Mouse (Mus musculus) lung, postnatal 4 days (tissue): Measurements from ENCODE around the gene Abhd17b.

Experiments
- DNase-seq, 2 experiments: peaks; one replicate each; pipeline ENCODE4 v3.0.0; 2021

Gene Abhd17b

GRCm38 (mm10) chr19:21653172-21653981 is at the start of gene Abhd17b:
Gene Abhd17b, plus strand, starts transcription at chr19:21653185.
- DNase-seq, result peak; percentile 67 to 71

GRCm38 (mm10) chr19:21603836-21604235 is 49.1 kb upstream of the Abhd17b start:
- DNase-seq, result no peak

GRCm38 (mm10) chr19:21605294-21605693 is 47.7 kb upstream of the Abhd17b start:
- no peak for DNase-seq

- DNase-seq, result no peak
Measured at GRCm38 (mm10) chr19:21610240-21610639, 42.7 kb upstream of the Abhd17b start.

- no peak for DNase-seq
Measured at GRCm38 (mm10) chr19:21611297-21611696, 41.7 kb upstream of the Abhd17b start.

- no peak for DNase-seq
Measured at GRCm38 (mm10) chr19:21611725-21612575, 41.0 kb upstream of the Abhd17b start.

GRCm38 (mm10) chr19:21615801-21616200 is 37.2 kb upstream of the Abhd17b start:
- DNase-seq, result no peak

- DNase-seq, result peak in 1 of 2 experiments; percentile 7
Measured at GRCm38 (mm10) chr19:21623410-21624147, 29.4 kb upstream of the Abhd17b start.

- no peak for DNase-seq
Measured at GRCm38 (mm10) chr19:21624148-21624535, 28.8 kb upstream of the Abhd17b start.

- DNase-seq, result no peak
Measured at GRCm38 (mm10) chr19:21626271-21626988, 26.6 kb upstream of the Abhd17b start.

GRCm38 (mm10) chr19:21628440-21628839 is 24.5 kb upstream of the Abhd17b start:
- peak in 1 of 2 experiments; percentile 25 for DNase-seq

- no peak for DNase-seq
Measured at GRCm38 (mm10) chr19:21629030-21629429, 24.0 kb upstream of the Abhd17b start.

GRCm38 (mm10) chr19:21629501-21629900 is 23.5 kb upstream of the Abhd17b start:
- no peak for DNase-seq

- no peak for DNase-seq
Measured at GRCm38 (mm10) chr19:21630656-21631331, 22.2 kb upstream of the Abhd17b start.

- DNase-seq, result no peak
Measured at GRCm38 (mm10) chr19:21635406-21635805, 17.6 kb upstream of the Abhd17b start.

- DNase-seq, result peak in 1 of 2 experiments; percentile 31
Measured at GRCm38 (mm10) chr19:21636907-21637306, 16.1 kb upstream of the Abhd17b start.

- DNase-seq, result no peak
Measured at GRCm38 (mm10) chr19:21637672-21638071, 15.3 kb upstream of the Abhd17b start.

- DNase-seq, result no peak
Measured at GRCm38 (mm10) chr19:21643935-21644334, 9.1 kb upstream of the Abhd17b start.

GRCm38 (mm10) chr19:21645301-21645700 is 7.7 kb upstream of the Abhd17b start:
- no peak for DNase-seq

- DNase-seq, result peak in 1 of 2 experiments; percentile 24
Measured at GRCm38 (mm10) chr19:21646142-21646541, 6.8 kb upstream of the Abhd17b start.

- DNase-seq, result no peak
Measured at GRCm38 (mm10) chr19:21651664-21652063, 1.3 kb upstream of the Abhd17b start.
